Mouse (Mus musculus) MEL (cell line): ENCODE data around the gene Gfi1. TPM values are rescaled to one million over a fixed set of nuclear protein-coding genes. Genes with fewer than 3 reads are reported as not detected.

Experiments
- DNase-seq: peaks from one replicate; pipeline ENCODE4 v3.0.0; 2011; ENCODE audit warnings: low read depth, low spot score
- H3K27ac ChIP-seq: 2 replicates; pipeline ENCODE4 v1.5.1; 2012; ENCODE audit warnings: low read depth, mild to moderate bottlenecking, control low read depth, low read length, moderate library complexity; ENCODE audit not compliant: control insufficient read depth
- H3K27me3 ChIP-seq, 2 experiments: fragments of 150-350 bp in 1 of 2; sonication (generic) in 1 of 2; 2 replicates each; pipeline ENCODE4 v1.6.1; 2012; ENCODE audit warnings: low read length in 2 of 2, mild to moderate bottlenecking in 2 of 2, improper control_type of control experiment in 1 of 2, moderate library complexity in 1 of 2; ENCODE audit not compliant: insufficient read depth in 2 of 2, control insufficient read depth in 1 of 2
- H3K36me3 ChIP-seq, 2 experiments: 2 replicates each; pipeline ENCODE4 v1.6.1; 2012 to 2014; ENCODE audit warnings: low read length in 2 of 2, improper control_type of control experiment in 1 of 2, inconsistent platforms in 1 of 2, mild to moderate bottlenecking in 1 of 2; ENCODE audit not compliant: insufficient read depth in 2 of 2, control insufficient read depth in 1 of 2
- H3K4me1 ChIP-seq, 2 experiments: fragments of 150-350 bp in 1 of 2; sonication (generic) in 1 of 2; 2 replicates each; pipeline ENCODE4 v1.6.1; 2012; ENCODE audit warnings: low read length in 2 of 2, improper control_type of control experiment in 1 of 2, mild to moderate bottlenecking in 1 of 2; ENCODE audit not compliant: insufficient read depth in 2 of 2, control insufficient read depth in 1 of 2
- H3K4me3 ChIP-seq, 2 experiments: fragments of 150-350 bp in 1 of 2; sonication (generic) in 1 of 2; 2 replicates each; pipeline ENCODE4 v1.5.1; 2012; ENCODE audit warnings: low read depth in 2 of 2, low read length in 2 of 2, mild to moderate bottlenecking in 2 of 2, moderate library complexity in 2 of 2, control low read depth in 1 of 2, improper control_type of control experiment in 1 of 2; ENCODE audit not compliant: control insufficient read depth in 1 of 2, insufficient read depth in 1 of 2
- H3K79me2 ChIP-seq: 2 replicates; pipeline ENCODE4 v1.6.1; 2012; ENCODE audit warnings: mild to moderate bottlenecking, low read length, moderate library complexity; ENCODE audit not compliant: control insufficient read depth, poor library complexity, insufficient read depth
- H3K9ac ChIP-seq: 2 replicates; pipeline ENCODE4 v1.6.1; 2012; ENCODE audit warnings: low read depth, mild to moderate bottlenecking, control low read depth, low read length, moderate library complexity; ENCODE audit not compliant: control insufficient read depth, poor library complexity, severe bottlenecking
- H3K9me3 ChIP-seq: fragments of 150-350 bp; sonication (generic); replicated peaks from 2 replicates; pipeline ENCODE4 v1.6.1; 2012; ENCODE audit warnings: mild to moderate bottlenecking, low read length, improper control_type of control experiment, moderate library complexity; ENCODE audit not compliant: insufficient read depth
- E2F4 ChIP-seq: IDR thresholded peaks from 2 replicates; pipeline ENCODE4 v1.6.1; 2011; ENCODE audit warnings: low read depth, low read length, improper control_type of control experiment, borderline replicate concordance
- EP300 ChIP-seq, 2 experiments: IDR thresholded peaks; 2 replicates each; pipeline ENCODE4 v1.6.1; 2011; ENCODE audit warnings: improper control_type of control experiment in 2 of 2, low read length in 2 of 2, low read depth in 1 of 2, mild to moderate bottlenecking in 1 of 2
- ETS1 ChIP-seq: IDR thresholded peaks from 2 replicates; pipeline ENCODE4 v1.6.1; 2012; ENCODE audit warnings: low read depth, mild to moderate bottlenecking, inconsistent platforms, low read length, improper control_type of control experiment, moderate library complexity
- GABPA ChIP-seq: IDR thresholded peaks from 2 replicates; pipeline ENCODE4 v1.6.1; 2012; ENCODE audit warnings: low read depth, mild to moderate bottlenecking, inconsistent platforms, low read length, improper control_type of control experiment, moderate library complexity
- HCFC1 ChIP-seq: IDR thresholded peaks from 2 replicates; pipeline ENCODE4 v1.6.1; 2012; ENCODE audit warnings: low read depth, mild to moderate bottlenecking, inconsistent platforms, low read length, improper control_type of control experiment, moderate library complexity
- JUND ChIP-seq: IDR thresholded peaks from 2 replicates; pipeline ENCODE4 v1.6.1; 2011; ENCODE audit warnings: low read depth, mild to moderate bottlenecking, improper control_type of control experiment, low read length
- MAFK ChIP-seq: IDR thresholded peaks from 2 replicates; pipeline ENCODE4 v1.6.1; 2011; ENCODE audit warnings: low read depth, mild to moderate bottlenecking, low read length, improper control_type of control experiment, borderline replicate concordance
- MAZ ChIP-seq: IDR thresholded peaks from 2 replicates; pipeline ENCODE4 v1.6.1; 2012; ENCODE audit warnings: low read depth, mild to moderate bottlenecking, inconsistent platforms, low read length, improper control_type of control experiment
- MEF2A ChIP-seq: IDR thresholded peaks from 2 replicates; pipeline ENCODE4 v1.6.1; 2014; ENCODE audit warnings: low read depth, mild to moderate bottlenecking, inconsistent platforms, low read length, improper control_type of control experiment; ENCODE audit not compliant: poor library complexity, insufficient replicate concordance, severe bottlenecking; ENCODE audit errors: extremely low read depth
- MXI1 ChIP-seq: IDR thresholded peaks from 2 replicates; pipeline ENCODE4 v1.6.1; 2011; ENCODE audit warnings: mild to moderate bottlenecking, low read depth, low read length, improper control_type of control experiment
- MYB ChIP-seq: IDR thresholded peaks from 2 replicates; pipeline ENCODE4 v1.6.1; 2011; ENCODE audit warnings: mild to moderate bottlenecking, low read depth, low read length, improper control_type of control experiment
- MYC ChIP-seq: IDR thresholded peaks from 2 replicates; pipeline ENCODE4 v1.6.1; 2011; ENCODE audit warnings: low read depth, mild to moderate bottlenecking, low read length, improper control_type of control experiment, moderate library complexity
- NELFE ChIP-seq: IDR thresholded peaks from 2 replicates; pipeline ENCODE4 v1.6.1; 2011; ENCODE audit warnings: low read depth, low read length, improper control_type of control experiment
- NRF1 ChIP-seq: IDR thresholded peaks from 2 replicates; pipeline ENCODE4 v1.6.1; 2014; ENCODE audit warnings: low read depth, mild to moderate bottlenecking, inconsistent platforms, low read length, improper control_type of control experiment, moderate library complexity; ENCODE audit not compliant: poor library complexity, insufficient read depth, severe bottlenecking
- POLR2AphosphoS2 ChIP-seq: IDR thresholded peaks from 2 replicates; pipeline ENCODE4 v1.6.1; 2011; ENCODE audit warnings: low read length, improper control_type of control experiment
- SMC3 ChIP-seq: IDR thresholded peaks from 2 replicates; pipeline ENCODE4 v1.6.1; 2011; ENCODE audit warnings: low read depth, low read length, improper control_type of control experiment
- TBP ChIP-seq: IDR thresholded peaks from 2 replicates; pipeline ENCODE4 v1.8.0; 2011; ENCODE audit warnings: low read depth, low read length, improper control_type of control experiment
- TCF12 ChIP-seq: IDR thresholded peaks from 2 replicates; pipeline ENCODE4 v1.6.1; 2014; ENCODE audit warnings: low read depth, mild to moderate bottlenecking, inconsistent platforms, low read length, improper control_type of control experiment, moderate library complexity
- UBTF ChIP-seq: IDR thresholded peaks from 2 replicates; pipeline ENCODE4 v1.6.1; 2012; ENCODE audit warnings: low read depth, mild to moderate bottlenecking, inconsistent platforms, low read length, improper control_type of control experiment, moderate library complexity, borderline replicate concordance; ENCODE audit not compliant: insufficient read depth
- ZC3H11A ChIP-seq: IDR thresholded peaks from 2 replicates; pipeline ENCODE4 v1.6.1; 2012; ENCODE audit warnings: low read depth, mild to moderate bottlenecking, inconsistent platforms, low read length, improper control_type of control experiment
- ZNF384 ChIP-seq: IDR thresholded peaks from 2 replicates; pipeline ENCODE4 v1.6.1; 2012; ENCODE audit warnings: low read depth, mild to moderate bottlenecking, inconsistent platforms, low read length, improper control_type of control experiment
- polyA plus RNA-seq, 2 experiments: library from polyadenylated mRNA; stranded (reverse) in 1 of 2; unstranded in 1 of 2; fragments of >175 nt in 1 of 2; fragments of >200 nt in 1 of 2; gene quantifications; 2 replicates each; pipeline versions ENCODE4 v1.2.1 to v1.2.4; 2012; ENCODE audit warnings: low replicate concordance in 2 of 2, low read depth in 1 of 2; ENCODE audit not compliant: insufficient read length in 2 of 2, insufficient read depth in 1 of 2, missing spikeins in 1 of 2
- total RNA-seq: library from RNA; depleted of rRNA; stranded (reverse); fragments of 300-350 nt; gene quantifications from 2 replicates; pipeline ENCODE4 v1.2.3, GENCODE M21; 2012

Gene Gfi1
- total and polyA plus RNA-seq, 3 experiments, result 0.04 TPM; not detected in 2

DNA sequence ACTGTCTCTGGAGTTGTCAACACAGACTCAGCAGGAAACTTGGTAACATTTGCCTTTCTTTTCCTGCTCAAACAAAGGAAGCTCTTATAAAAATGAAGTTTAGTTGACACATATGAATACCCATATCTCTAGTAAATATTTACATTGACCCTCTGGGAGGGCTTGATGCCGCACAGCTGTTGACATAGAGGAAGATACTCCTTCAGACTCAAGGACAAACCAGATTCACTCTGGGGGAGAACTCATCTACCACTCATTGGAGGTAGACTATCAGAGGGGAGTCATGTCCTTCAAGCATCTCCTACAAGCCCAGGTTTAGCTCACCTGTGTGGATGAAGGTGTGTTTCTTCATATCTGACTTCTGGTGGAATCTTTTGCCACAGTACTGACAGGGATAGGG is 6.0 kb downstream of the Gfi1 start:
- H3K36me3 ChIP-seq, result no peaks in the 10 kb centered on the region
- H3K27ac ChIP-seq, result no peak overlapping the region
- no peak overlapping the region for H3K9ac ChIP-seq
- H3K79me2 ChIP-seq, result no peaks in the 10 kb centered on the region
- no peak for DNase-seq
- H3K4me3 ChIP-seq, result no peak overlapping the region
- no peaks in the 10 kb centered on the region for H3K9me3 ChIP-seq
- H3K4me1 ChIP-seq, result no peaks in the 10 kb centered on the region
- TF ChIP-seq POLR2AphosphoS2, result no peak
- no peak for TF ChIP-seq NRF1
- no peak for TF ChIP-seq SMC3
- no peak for TF ChIP-seq GABPA
- no peak for TF ChIP-seq TCF12
- TF ChIP-seq JUND, result no peak
- TF ChIP-seq NELFE, result no peak
- TF ChIP-seq E2F4, result no peak
- no peaks in the 10 kb centered on the region for H3K27me3 ChIP-seq

DNA sequence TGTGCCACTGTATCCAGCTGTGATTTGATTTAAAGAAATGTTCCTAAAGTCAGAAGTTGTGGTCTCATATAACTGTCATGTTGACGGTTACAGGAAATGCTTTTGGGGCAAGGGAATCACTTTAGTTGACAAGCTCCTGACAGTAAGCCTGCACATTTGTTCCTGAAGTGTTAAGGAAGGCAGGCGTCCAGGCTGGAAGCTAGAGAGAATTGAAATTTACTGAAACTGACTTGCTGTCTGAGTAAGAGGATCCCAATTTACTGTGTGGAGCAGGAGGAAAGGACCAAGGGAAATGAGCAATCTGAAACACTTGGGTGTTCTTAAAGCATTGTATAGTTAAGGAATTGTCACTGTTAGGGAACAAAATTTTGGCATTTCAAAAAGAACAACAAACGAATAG is 6.6 kb downstream of the Gfi1 start:
- Histone ChIP-seq H3K9ac (no peak overlapping the region), H3K79me2 (no peaks in the 10 kb centered on the region), H3K9me3 (no peaks in the 10 kb centered on the region), H3K36me3 (no peaks in the 10 kb centered on the region), H3K4me1 (no peaks in the 10 kb centered on the region), H3K27me3 (no peaks in the 10 kb centered on the region), H3K4me3 (no peak overlapping the region), H3K27ac (no peak overlapping the region)
- TF ChIP-seq POLR2AphosphoS2 (no peak), MAFK (no peak), MEF2A (no peak), UBTF (no peak), EP300 (IDR thresholded peaks at IDR 0.05; ENCODE audit: low read depth in 1 of 2, low read length in 2 of 2) (no peak), ZC3H11A (no peak), MYB (no peak), SMC3 (no peak), ETS1 (no peak), TBP (no peak), MXI1 (no peak), MAZ (no peak), ZNF384 (no peak), MYC (no peak), NRF1 (no peak), HCFC1 (no peak)
- DNase-seq, result no peak
